Mouse (Mus musculus): ENCODE data around the gene Mettl27. TPM values are rescaled to one million over a fixed set of nuclear protein-coding genes. Genes with fewer than 3 reads are reported as not detected.

Gene Mettl27
- total and polyA plus RNA-seq, 2 experiments from 2014 or later: 10.1 to 11.2 TPM

DNA sequence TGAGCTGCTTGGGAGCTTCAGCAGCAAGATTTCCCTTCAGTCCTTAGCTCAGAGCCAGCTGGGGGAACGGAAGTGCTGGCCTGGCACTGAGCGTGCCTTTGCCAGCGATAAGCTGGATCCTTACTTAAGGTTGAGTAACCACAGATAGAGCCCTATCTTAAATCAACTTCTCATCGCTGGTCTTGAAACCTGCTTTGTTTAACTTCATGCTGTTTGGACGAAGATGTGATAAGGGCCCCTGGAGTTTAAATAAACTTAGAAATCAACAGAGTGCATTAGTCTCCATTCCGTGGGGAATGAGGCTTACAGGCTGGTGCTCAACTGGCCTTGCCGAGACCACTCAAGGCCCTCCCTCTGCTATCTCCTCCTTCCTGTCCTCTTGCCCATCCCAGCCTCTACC is 42.1 kb downstream of the Mettl27 start:
- no peak overlapping the region for H3K4me2 ChIP-seq (ENCODE audit: low read depth)
- 69% methylated on average over 7 of the region's 7 CpGs for WGBS
- no peaks in the 10 kb centered on the region for H3K36me3 ChIP-seq (ENCODE audit: insufficient read depth)
- H3K9me3 ChIP-seq (ENCODE audit: low read length): no peaks in the 10 kb centered on the region
- H3K4me3 ChIP-seq (ENCODE audit: low read depth, low read length): no peak overlapping the region
- DNase-seq (no peak), ATAC-seq (no peak)
- no peak overlapping the region for H3K9ac ChIP-seq
- H3K27ac ChIP-seq (ENCODE audit: low read depth, low read length): no peak overlapping the region
- H3K27me3 ChIP-seq (ENCODE audit: insufficient read depth, low read length): no peaks in the 10 kb centered on the region
- TF ChIP-seq CTCF (IDR thresholded peaks at IDR 0.05; ENCODE audit: low read depth): no peak
- H3K4me1 ChIP-seq (ENCODE audit: insufficient read depth): no peaks in the 10 kb centered on the region

DNA sequence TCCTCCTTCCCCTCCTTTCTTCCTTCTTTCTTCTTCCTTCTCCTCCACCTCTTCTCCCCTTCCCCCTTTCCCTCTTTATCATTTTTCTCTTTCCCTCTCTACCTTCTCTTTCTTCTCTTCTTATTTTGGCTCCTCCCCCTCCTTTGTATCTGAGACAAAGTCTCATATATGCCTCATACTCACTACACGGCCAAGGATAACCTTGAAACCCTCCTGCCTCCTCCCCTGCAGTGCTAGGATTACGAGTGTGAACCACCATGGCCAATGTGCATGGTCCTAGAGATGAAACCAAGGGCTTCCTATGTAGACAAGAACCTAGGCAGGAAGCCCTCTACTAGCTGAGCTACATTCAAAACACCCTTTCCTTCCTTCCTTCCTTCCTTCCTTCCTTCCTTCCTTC is 42.8 kb downstream of the Mettl27 start:
- Histone ChIP-seq H3K9ac (no peak overlapping the region), H3K27me3 (ENCODE audit: insufficient read depth, low read length) (no peaks in the 10 kb centered on the region), H3K27ac (ENCODE audit: low read depth, low read length) (no peak overlapping the region), H3K4me3 (ENCODE audit: low read depth, low read length) (no peak overlapping the region), H3K36me3 (ENCODE audit: insufficient read depth) (no peaks in the 10 kb centered on the region), H3K4me1 (ENCODE audit: insufficient read depth) (no peaks in the 10 kb centered on the region), H3K9me3 (ENCODE audit: low read length) (no peaks in the 10 kb centered on the region), H3K4me2 (ENCODE audit: low read depth) (no peak overlapping the region)
- 57% methylated on average over 2 of the region's 2 CpGs for WGBS
- ATAC-seq (no peak), DNase-seq (no peak)
- TF ChIP-seq CTCF (IDR thresholded peaks at IDR 0.05; ENCODE audit: low read depth): no peak

DNA sequence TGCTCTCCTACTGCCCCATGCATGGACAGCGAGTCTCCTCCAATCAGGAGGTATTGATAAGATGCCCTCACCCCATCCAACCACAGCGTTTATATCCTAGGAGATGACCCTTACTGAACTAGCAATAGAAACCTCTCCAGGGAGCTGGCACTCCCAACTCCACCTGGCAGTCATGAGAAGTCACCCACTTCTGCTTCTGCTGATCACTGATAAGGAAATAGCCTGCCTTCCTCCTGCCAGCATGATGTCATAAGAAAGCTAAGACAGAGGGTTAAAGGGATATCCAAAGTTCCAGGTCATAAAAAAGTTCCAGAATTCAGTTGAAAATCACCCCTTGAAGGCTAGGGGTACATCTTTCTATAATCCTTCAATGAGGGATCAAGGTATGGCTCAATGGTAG is 44.0 kb downstream of the Mettl27 start:
- no peak for TF ChIP-seq CTCF (IDR thresholded peaks at IDR 0.05; ENCODE audit: low read depth)
- Histone ChIP-seq H3K4me2 (ENCODE audit: low read depth) (no peak overlapping the region), H3K27ac (ENCODE audit: low read depth, low read length) (no peak overlapping the region), H3K36me3 (ENCODE audit: insufficient read depth) (no peaks in the 10 kb centered on the region), H3K4me3 (ENCODE audit: low read depth, low read length) (no peak overlapping the region), H3K27me3 (ENCODE audit: insufficient read depth, low read length) (no peaks in the 10 kb centered on the region), H3K4me1 (ENCODE audit: insufficient read depth) (no peaks in the 10 kb centered on the region), H3K9ac (no peak overlapping the region), H3K9me3 (ENCODE audit: low read length) (no peaks in the 10 kb centered on the region)
- WGBS: 89% methylated on average over 2 of the region's 2 CpGs
- ATAC-seq (no peak), DNase-seq (no peak)

DNA sequence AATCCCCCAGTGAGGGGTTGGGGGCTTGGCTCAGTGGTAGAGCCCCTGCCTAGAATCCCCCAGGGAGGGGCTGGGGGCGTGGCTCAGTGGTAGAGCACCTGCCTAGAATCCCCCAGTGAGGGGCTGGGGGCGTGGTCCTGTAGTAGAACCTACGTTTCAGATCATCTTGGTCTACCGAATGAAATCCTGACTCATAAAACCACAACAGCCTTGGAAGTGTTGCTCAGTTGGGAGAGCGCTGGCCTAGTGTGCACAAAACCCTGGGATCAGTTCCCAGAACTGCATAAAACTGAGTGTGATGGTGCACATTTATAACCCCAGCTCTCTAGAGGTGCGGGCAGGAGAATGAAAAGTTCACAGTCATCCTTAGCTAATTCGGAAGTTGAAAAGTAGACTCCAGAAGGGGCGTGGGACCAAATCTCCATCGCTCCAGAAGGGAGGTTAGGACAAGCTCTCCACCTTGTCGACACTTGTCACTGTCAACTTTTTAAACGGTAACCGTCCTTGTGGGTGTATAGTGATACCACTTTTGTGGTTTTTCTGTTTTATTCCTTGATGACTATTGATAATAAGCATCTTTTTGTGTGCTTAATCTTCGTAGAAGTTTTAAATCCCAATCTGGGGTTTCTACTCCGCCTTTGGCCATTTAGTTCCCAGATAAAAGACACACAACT is 44.5 kb downstream of the Mettl27 start:
- no peaks in the 10 kb centered on the region for H3K36me3 ChIP-seq (ENCODE audit: insufficient read depth)
- no peak overlapping the region for H3K9ac ChIP-seq
- H3K4me3 ChIP-seq (ENCODE audit: low read depth, low read length): no peak overlapping the region
- TF ChIP-seq CTCF (IDR thresholded peaks at IDR 0.05; ENCODE audit: low read depth): no peak
- WGBS: 86% methylated on average over 14 of the region's 14 CpGs
- ATAC-seq: no peak
- no peak overlapping the region for H3K4me2 ChIP-seq (ENCODE audit: low read depth)
- no peak for DNase-seq
- no peaks in the 10 kb centered on the region for H3K9me3 ChIP-seq (ENCODE audit: low read length)
- H3K27ac ChIP-seq (ENCODE audit: low read depth, low read length): no peak overlapping the region
- H3K4me1 ChIP-seq (ENCODE audit: insufficient read depth): no peaks in the 10 kb centered on the region
- H3K27me3 ChIP-seq (ENCODE audit: insufficient read depth, low read length): no peaks in the 10 kb centered on the region

DNA sequence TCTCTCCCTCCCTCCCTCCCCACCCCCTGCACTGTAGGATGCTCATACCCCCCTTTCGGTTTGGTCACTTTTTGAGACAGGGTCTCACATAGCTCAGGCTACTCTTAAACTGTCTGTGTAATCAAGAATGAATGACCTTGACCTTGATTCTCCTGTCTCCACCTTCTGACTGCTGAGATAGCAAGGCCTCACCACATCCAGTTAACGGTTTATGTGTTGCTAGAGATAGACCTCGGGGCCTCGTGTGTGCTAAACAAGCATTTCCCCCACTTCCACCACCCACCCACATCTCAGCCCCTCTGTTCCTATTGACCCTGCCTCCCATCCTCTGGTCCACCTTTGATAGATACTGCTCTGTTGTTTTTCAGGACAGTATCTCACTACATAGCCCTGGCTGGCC is 45.7 kb downstream of the Mettl27 start:
- 88% methylated on average over 4 of the region's 4 CpGs for WGBS
- no peak overlapping the region for H3K4me3 ChIP-seq (ENCODE audit: low read depth, low read length)
- H3K27me3 ChIP-seq (ENCODE audit: insufficient read depth, low read length): no peaks in the 10 kb centered on the region
- H3K36me3 ChIP-seq (ENCODE audit: insufficient read depth): no peaks in the 10 kb centered on the region
- H3K27ac ChIP-seq (ENCODE audit: low read depth, low read length): no peak overlapping the region
- ATAC-seq: no peak
- no peak for TF ChIP-seq CTCF (IDR thresholded peaks at IDR 0.05; ENCODE audit: low read depth)
- H3K4me1 ChIP-seq (ENCODE audit: insufficient read depth): no peaks in the 10 kb centered on the region
- no peak for DNase-seq
- H3K9ac ChIP-seq: no peak overlapping the region
- no peaks in the 10 kb centered on the region for H3K9me3 ChIP-seq (ENCODE audit: low read length)
- H3K4me2 ChIP-seq (ENCODE audit: low read depth): no peak overlapping the region

DNA sequence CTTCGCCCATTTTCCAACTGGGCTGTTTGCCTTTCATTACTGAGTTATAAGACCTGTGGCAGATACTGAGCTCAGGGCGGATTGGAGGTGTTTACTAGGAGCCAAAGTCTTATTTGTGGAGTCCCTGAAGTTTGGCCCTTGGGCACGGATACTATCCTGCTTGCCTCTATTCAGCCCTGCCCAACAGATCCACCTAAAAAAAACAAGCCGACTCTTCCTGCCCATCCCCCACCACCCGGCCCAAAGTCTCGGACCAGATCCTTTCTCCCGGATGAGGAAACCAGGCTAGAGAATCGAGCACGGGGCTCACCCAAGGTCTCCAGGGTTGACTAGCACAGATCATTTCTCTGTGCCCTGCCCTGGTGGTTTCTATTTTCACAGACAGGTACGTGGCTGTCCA is 49.0 kb downstream of the Mettl27 start:
- ATAC-seq (no peak), DNase-seq (no peak)
- H3K4me3 ChIP-seq (ENCODE audit: low read depth, low read length): no peak overlapping the region
- no peak overlapping the region for H3K9ac ChIP-seq
- no peak for TF ChIP-seq CTCF (IDR thresholded peaks at IDR 0.05; ENCODE audit: low read depth)
- H3K4me2 ChIP-seq (ENCODE audit: low read depth): no peak overlapping the region
- no peaks in the 10 kb centered on the region for H3K9me3 ChIP-seq (ENCODE audit: low read length)
- H3K27ac ChIP-seq (ENCODE audit: low read depth, low read length): no peak overlapping the region
- peaks cover 17% of the 10 kb centered on the region for H3K27me3 ChIP-seq (ENCODE audit: insufficient read depth, low read length)
- peaks cover under 1% of the 10 kb centered on the region; the same call in 1 of the 2 replicates for H3K4me1 ChIP-seq (ENCODE audit: insufficient read depth)
- WGBS: 77% methylated on average over 10 of the region's 10 CpGs
- no peaks in the 10 kb centered on the region for H3K36me3 ChIP-seq (ENCODE audit: insufficient read depth)

DNA sequence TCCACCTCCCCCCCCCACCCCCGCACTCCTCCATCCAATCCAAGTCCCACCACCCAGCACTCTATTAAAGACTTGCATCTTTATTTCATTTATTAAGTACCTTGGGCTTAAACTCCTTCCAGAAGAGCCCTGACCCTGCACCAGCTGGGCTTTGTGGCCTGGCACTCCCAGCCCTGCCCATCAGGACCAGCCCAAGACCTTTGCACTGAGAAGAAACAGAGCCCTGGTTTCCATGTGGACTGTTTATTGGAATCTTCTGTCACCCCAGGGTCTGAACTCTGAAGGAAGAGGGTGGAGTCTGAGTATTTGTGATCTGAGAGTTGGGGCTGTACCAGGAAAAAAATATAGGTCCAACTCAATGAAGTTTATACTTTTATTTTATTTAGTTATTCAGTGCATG is 50.9 kb downstream of the Mettl27 start:
- Histone ChIP-seq H3K27ac (ENCODE audit: low read depth, low read length) (no peak overlapping the region), H3K4me1 (ENCODE audit: insufficient read depth) (peaks cover 4% of the 10 kb centered on the region; the same call in 1 of the 2 replicates), H3K9me3 (ENCODE audit: low read length) (no peaks in the 10 kb centered on the region), H3K36me3 (ENCODE audit: insufficient read depth) (no peaks in the 10 kb centered on the region), H3K27me3 (ENCODE audit: insufficient read depth, low read length) (peaks cover 31% of the 10 kb centered on the region), H3K4me3 (ENCODE audit: low read depth, low read length) (no peak overlapping the region), H3K4me2 (ENCODE audit: low read depth) (no peak overlapping the region), H3K9ac (no peak overlapping the region)
- no peak for TF ChIP-seq CTCF (IDR thresholded peaks at IDR 0.05; ENCODE audit: low read depth)
- ATAC-seq: no peak
- WGBS: 94% methylated on average over 1 of the region's 1 CpGs
- DNase-seq: no peak
